Mouse (Mus musculus) kidney, adult 2 months (tissue): ENCODE measurements around the gene Hist2h2be.

Experiments
- CTCF ChIP-seq: fragments of 200-500 bp; conservative IDR thresholded peaks from 2 replicates; pipeline ENCODE4 v1.5.1; 2011; ENCODE audit warnings: low read depth, mild to moderate bottlenecking, control low read depth, low read length, moderate library complexity, mixed read lengths; ENCODE audit not compliant: insufficient read depth, insufficient read length
- POLR2A ChIP-seq: fragments of 200-500 bp; IDR thresholded peaks from one replicate; pipeline ENCODE4 v1.6.1; 2011; ENCODE audit warnings: low read depth, low read length, control low read depth

DNA sequence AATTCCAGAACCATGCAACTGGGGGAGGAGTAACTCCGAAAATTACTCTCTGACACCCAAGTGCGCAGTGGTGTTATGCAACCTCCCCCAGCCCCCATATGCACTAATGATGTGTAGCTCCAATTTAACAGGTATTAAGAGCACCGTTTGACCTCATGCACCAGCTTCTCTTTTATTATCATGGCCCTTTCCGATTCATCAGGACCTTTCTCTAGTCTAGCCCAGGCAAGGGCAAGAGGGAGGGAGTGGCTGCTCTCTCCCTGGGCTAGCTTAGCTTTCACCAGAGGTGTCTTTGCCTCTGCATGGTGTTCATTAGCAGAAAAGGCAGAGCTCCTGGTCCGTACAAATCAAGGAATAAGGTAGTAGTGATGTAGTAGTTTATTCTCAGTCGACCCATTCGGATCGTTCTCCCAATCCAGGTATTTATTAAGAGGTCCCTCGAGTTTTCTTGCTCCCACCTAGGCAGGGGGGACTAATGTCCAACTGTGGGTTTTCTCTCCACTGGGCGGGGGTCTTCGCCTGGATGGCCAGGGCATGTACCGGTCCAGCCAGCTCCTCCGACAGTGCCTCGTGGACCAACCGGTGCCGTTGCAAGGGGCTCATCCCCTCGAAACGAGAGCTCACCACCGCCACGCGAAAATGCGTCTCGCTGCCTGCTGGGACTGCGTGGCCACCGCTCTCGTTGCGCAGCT lies 24.3 kb upstream of the Hist2h2be start:
- TF ChIP-seq CTCF (no peak), POLR2A (no peak)
